16 mouse cellular contexts compared by ENCODE assay signal in genomic region chr14:101540466-101540865, GRCm38 (mm10).
DNase-seq lines count a peak whose midpoint lies in the region.
"Had no signal": no experiment of that assay in that cellular context is flagged by ENCODE, and none has a peak within 500 bp of the region (broad histone marks: within the 10 kb centered on the region; RNA-seq: fewer than 3 reads in every experiment).

No protein-coding gene starts in this region.

- peak; percentile 65 for DNase-seq in adrenal gland, postnatal 10 days
- DNase-seq in adrenal gland, adult 8-10 months: no peak
- peak; percentile 29 to 44 for DNase-seq in cerebellum, postnatal 14 days
- no peak for DNase-seq in cerebellum, postnatal 4 days (ENCODE audit: low spot score in 2 of 2)
- DNase-seq in layer of hippocampus, postnatal 10 days (ENCODE audit: low spot score in 2 of 2): peak; percentile 14 to 39
- no peak for DNase-seq in layer of hippocampus, postnatal 36 days
- DNase-seq in gastrocnemius, postnatal 36 days: peak; percentile 35 to 59
- no peak for DNase-seq in spleen, postnatal 36 days (ENCODE audit: low spot score in 2 of 2)
- DNase-seq: heart, postnatal 36 days; kidney, adult 18-20 months; kidney, postnatal 10 days; left cerebral cortex, postnatal 4 days; liver; lung, adult 18-20 months; lung, postnatal 36 days; right cerebral cortex, postnatal 25 days had no signal

- intact Hi-C loops in gastrocnemius, postnatal 36 days (cut with DNase I): no loop called here

Comparison
In these comparisons a context has a peak if more than half of its experiments do, and no peak if none do; other contexts are left out.
1. DNase-seq: peak in adrenal gland, postnatal 10 days (single experiment), cerebellum, postnatal 14 days (2 of 2), layer of hippocampus, postnatal 10 days (2 of 2) and gastrocnemius, postnatal 36 days (2 of 2); none in adrenal gland, adult 8-10 months (single experiment), cerebellum, postnatal 4 days (0 of 2), layer of hippocampus, postnatal 36 days (0 of 2) and spleen, postnatal 36 days (0 of 2).